In the genomic region with DNA sequence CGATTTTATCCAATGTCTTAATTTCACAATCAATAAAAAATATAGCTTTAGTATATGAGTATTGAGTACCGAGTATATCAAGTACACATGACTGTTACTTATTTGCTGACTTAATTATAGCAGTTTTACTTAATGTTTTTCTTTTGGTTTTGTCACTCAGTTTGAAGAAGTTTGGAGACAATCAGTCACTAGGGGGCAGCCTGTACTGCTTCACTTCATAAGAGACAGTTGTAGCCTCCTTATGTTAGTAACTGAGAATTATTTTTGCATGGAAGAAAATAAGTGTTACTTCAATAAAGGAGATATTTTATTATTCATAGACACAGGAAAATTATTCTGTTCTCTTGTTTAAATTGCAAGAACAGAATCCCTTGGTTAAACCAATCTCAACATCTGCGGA, we compare ENCODE assay signal across 9 mouse cellular contexts.
DNase-seq lines count a peak whose midpoint lies in the region; ATAC-seq and TF ChIP-seq lines count a peak whose summit lies in the region.
"Had no signal": no experiment of that assay in that cellular context is flagged by ENCODE, and none has a peak within 500 bp of the region (broad histone marks: within the 10 kb centered on the region; RNA-seq: fewer than 3 reads in every experiment).

No protein-coding gene starts in this region.

- H3K4me2 ChIP-seq in liver, embryonic 14.5 days (ENCODE audit: low read depth): no peak overlapping the region
- H3K4me2 ChIP-seq in liver, embryonic 11.5 days: no peak overlapping the region
- H3K4me2 ChIP-seq: lung, embryonic 15.5 days had no signal

- no peaks in the 10 kb centered on the region for H3K27me3 ChIP-seq in liver, embryonic 14.5 days (ENCODE audit: control insufficient read depth, insufficient read depth, low read length)
- H3K27me3 ChIP-seq in liver, embryonic 11.5 days (replicated peaks; ENCODE audit: control insufficient read depth, insufficient read depth, low read length): no peaks in the 10 kb centered on the region
- H3K27me3 ChIP-seq: lung, embryonic 15.5 days had no signal

- ATAC-seq in liver, embryonic 14.5 days (ENCODE audit: insufficient read depth): no peak
- ATAC-seq in liver, embryonic 11.5 days (replicated peaks; ENCODE audit: low FRiP score): no peak

- intact Hi-C loops in left cerebral cortex, adult 2 months (cut with DNase I): loop anchor here (5.0 kb wide), 1 partner anchor 958 kb away; no protein-coding TSS in a partner anchor

- H3K4me1 ChIP-seq in liver, embryonic 14.5 days (replicated peaks; ENCODE audit: control insufficient read depth in 2 of 2, insufficient read depth in 2 of 2, low read length in 1 of 2): no peaks in the 10 kb centered on the region
- H3K4me1 ChIP-seq in liver, embryonic 11.5 days (replicated peaks; ENCODE audit: control insufficient read depth, insufficient read depth, low read length): no peaks in the 10 kb centered on the region
- H3K4me1 ChIP-seq: lung, embryonic 15.5 days had no signal

- no peak overlapping the region for H3K9ac ChIP-seq in liver, embryonic 14.5 days (replicated peaks)
- no peak overlapping the region for H3K9ac ChIP-seq in liver, embryonic 11.5 days (ENCODE audit: low read depth, low read length)
- H3K9ac ChIP-seq: lung, embryonic 15.5 days had no signal

- WGBS in liver, embryonic 14.5 days (ENCODE audit: insufficient replicate concordance): 59% methylated on average over 3 of the region's 3 CpGs
- WGBS in liver, embryonic 11.5 days: 61% methylated on average over 3 of the region's 3 CpGs

- H3K36me3 ChIP-seq in liver, embryonic 14.5 days (replicated peaks; ENCODE audit: control insufficient read depth, insufficient read depth, low read depth): no peaks in the 10 kb centered on the region
- H3K36me3 ChIP-seq in liver, embryonic 11.5 days (ENCODE audit: control insufficient read depth, insufficient read depth, low read length): no peaks in the 10 kb centered on the region
- H3K36me3 ChIP-seq: lung, embryonic 15.5 days had no signal

- TF ChIP-seq CTCF in liver, embryonic 14.5 days (IDR thresholded peaks at IDR 0.05; ENCODE audit: low read depth): peak; percentile 17; the same call in 1 of the 2 replicates
- peak; percentile 75 for TF ChIP-seq CTCF in left cerebral cortex, adult 2 months (IDR thresholded peaks at IDR 0.05)

- H3K9me3 ChIP-seq in liver, embryonic 14.5 days (ENCODE audit: control insufficient read depth, low read length): no peaks in the 10 kb centered on the region
- no peaks in the 10 kb centered on the region for H3K9me3 ChIP-seq in liver, embryonic 11.5 days (ENCODE audit: control insufficient read depth, low read length)
- H3K9me3 ChIP-seq: lung, embryonic 15.5 days had no signal

- TF ChIP-seq EP300 in liver, embryonic 14.5 days (IDR thresholded peaks at IDR 0.05; ENCODE audit: low read depth): no peak

- peak; percentile 61 for DNase-seq in embryo, embryonic 10 days (ENCODE audit: low spot score)
- DNase-seq in embryo, embryonic 9.5 days (ENCODE audit: extremely low spot score): no peak
- DNase-seq in liver, embryonic 14.5 days (ENCODE audit: low read depth in 3 of 3, low spot score in 3 of 3): peak in 1 of 3 experiments; percentile 2
- DNase-seq in liver, embryonic 11.5 days (ENCODE audit: low spot score): no peak
- peak; percentile 9 for DNase-seq in adrenal gland, postnatal 25 days
- no peak for DNase-seq in left cerebral cortex, adult 2 months (ENCODE audit: extremely low spot score in 1 of 2, low spot score in 2 of 2)
- DNase-seq in gastrocnemius, adult 18-20 months (ENCODE audit: low spot score): no peak
- no peak for DNase-seq in urinary bladder, adult 2 months (ENCODE audit: low spot score)

- H3K27ac ChIP-seq in liver, embryonic 14.5 days: no peak overlapping the region
- no peak overlapping the region for H3K27ac ChIP-seq in liver, embryonic 11.5 days (ENCODE audit: low read depth, low read length)
- no peak overlapping the region for H3K27ac ChIP-seq in left cerebral cortex, adult 2 months
- H3K27ac ChIP-seq: lung, embryonic 15.5 days had no signal

- no peak overlapping the region for H3K4me3 ChIP-seq in liver, embryonic 14.5 days (ENCODE audit: insufficient read depth in 1 of 2, low read depth in 2 of 2, low read length in 2 of 2)
- H3K4me3 ChIP-seq in liver, embryonic 11.5 days (ENCODE audit: low read depth, low read length): no peak overlapping the region
- H3K4me3 ChIP-seq in left cerebral cortex, adult 2 months: no peak overlapping the region
- H3K4me3 ChIP-seq: lung, embryonic 15.5 days had no signal

Comparison
In these comparisons a context has a peak if more than half of its experiments do, and no peak if none do; other contexts are left out.
1. DNase-seq: peak in embryo, embryonic 10 days (single experiment) and adrenal gland, postnatal 25 days (single experiment); none in embryo, embryonic 9.5 days (single experiment), liver, embryonic 11.5 days (single experiment), left cerebral cortex, adult 2 months (0 of 2), gastrocnemius, adult 18-20 months (single experiment) and urinary bladder, adult 2 months (single experiment).